Mouse (Mus musculus) lung, adult 10 weeks (tissue): ENCODE data around the gene Zbtb18. TPM values are rescaled to one million over a fixed set of nuclear protein-coding genes. Genes with fewer than 3 reads are reported as not detected.

Source experiments
- polyA plus RNA-seq: library from polyadenylated mRNA; stranded (reverse); fragments of 350-450 nt; fragmentation: Illumina TruSeq; extraction: RNeasy Lipid Tissue Mini Kit (QIAGEN cat#74804); gene quantifications from one replicate; pipeline ENCODE4 v1.2.3, GENCODE M21; 2014; ENCODE audit warnings: low read depth, low replicate concordance; ENCODE audit not compliant: insufficient read depth

Zbtb18 gene
- polyA plus RNA-seq, result 13.9 TPM

GRCm38 (mm10) chr1:177442196-177442808, at the start of gene Zbtb18:
Zbtb18 (plus strand) TSS chr1:177442351.

Other genes with a start within 250 kb of the Zbtb18 start
- 16.8 TPM for gene Akt3, start 184.1 kb upstream of the Zbtb18 start, polyA plus RNA-seq